Mouse (Mus musculus) brain, embryonic 14.5 days (tissue): ENCODE data around the gene Rps8.

Experiments used
- CTCF ChIP-seq: fragments of 200-500 bp; IDR thresholded peaks from 2 replicates; pipeline ENCODE4 v1.5.1; 2012; ENCODE audit warnings: inconsistent platforms, mild to moderate bottlenecking, moderate library complexity, borderline replicate concordance; ENCODE audit not compliant: insufficient read depth, insufficient read length; ENCODE audit errors: extremely low read depth
- POLR2A ChIP-seq: fragments of 200-500 bp; IDR thresholded peaks from 2 replicates; pipeline ENCODE4 v1.6.1; 2012; ENCODE audit warnings: mild to moderate bottlenecking, inconsistent platforms, borderline replicate concordance; ENCODE audit not compliant: poor library complexity, insufficient read depth, insufficient read length, severe bottlenecking; ENCODE audit errors: extremely low read depth

- TF ChIP-seq CTCF (no peak), POLR2A (no peak)
These were observed 27.9 kb downstream of the Rps8 start for GRCm38 (mm10) chr4:117127991-117128686.
